Mouse (Mus musculus) heart, postnatal 10 days (tissue): ENCODE results near the gene Hspa2. TPM values are rescaled to one million over a fixed set of nuclear protein-coding genes. Genes with fewer than 3 reads are reported as not detected.

Source experiments
- DNase-seq, 2 experiments: peaks; one replicate each; pipeline ENCODE4 v3.0.0; 2021
- intact Hi-C: fragments of 180-260 bp; cut with DNase I; formaldehyde crosslinking; loops from one replicate; pipeline ENCODE4 v1.15.1; 2025
- total RNA-seq, 2 experiments: library from RNA; stranded (reverse); gene quantifications; 2 replicates each; pipeline ENCODE4 v1.2.3; 2021

Hspa2 gene
- total RNA-seq, 2 experiments from 2014 or later, result 9.9 to 11.7 TPM

DNA sequence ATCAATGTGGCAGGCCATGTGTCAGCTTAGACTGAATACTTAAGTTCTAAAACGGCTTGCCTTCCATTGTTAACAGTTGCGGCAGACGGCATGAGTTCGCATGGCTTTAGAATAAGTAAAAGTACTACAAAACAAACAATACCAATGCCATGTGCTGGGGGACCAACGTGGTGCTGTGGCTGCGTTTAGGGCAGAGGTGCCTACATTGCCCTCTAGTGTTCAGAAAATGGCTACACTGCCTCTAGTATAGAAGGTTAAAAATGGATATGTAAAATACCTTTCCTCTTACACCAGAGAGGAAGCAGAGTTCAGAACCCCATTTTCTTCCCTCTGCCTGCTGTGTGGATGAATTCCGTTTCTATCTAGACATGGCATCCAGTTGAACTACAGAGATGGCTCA is 27.3 kb upstream of the Hspa2 start:
- intact Hi-C loops, result no loop called here
- peak; percentile 31 to 38 for DNase-seq

DNA sequence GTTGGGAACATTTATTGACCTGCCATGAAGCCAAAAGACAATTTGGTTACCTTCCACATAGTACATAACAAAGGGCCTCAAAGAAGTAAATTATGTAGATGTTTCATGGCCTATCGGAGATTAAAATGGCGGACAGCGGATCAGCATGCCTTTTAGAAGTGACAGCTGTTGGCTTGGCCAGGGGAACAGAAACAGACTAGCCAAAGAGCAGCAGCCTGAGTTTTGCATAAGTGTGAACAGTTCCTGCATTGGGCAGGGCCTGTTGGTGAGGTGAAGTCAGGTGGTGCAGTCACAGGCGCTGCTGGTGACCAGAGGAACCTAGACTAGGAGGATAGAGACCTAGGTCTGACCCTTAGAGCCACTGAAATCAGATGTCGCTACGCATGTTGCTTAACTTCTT is 26.9 kb upstream of the Hspa2 start:
- DNase-seq, result no peak
- intact Hi-C loops, result no loop called here

DNA sequence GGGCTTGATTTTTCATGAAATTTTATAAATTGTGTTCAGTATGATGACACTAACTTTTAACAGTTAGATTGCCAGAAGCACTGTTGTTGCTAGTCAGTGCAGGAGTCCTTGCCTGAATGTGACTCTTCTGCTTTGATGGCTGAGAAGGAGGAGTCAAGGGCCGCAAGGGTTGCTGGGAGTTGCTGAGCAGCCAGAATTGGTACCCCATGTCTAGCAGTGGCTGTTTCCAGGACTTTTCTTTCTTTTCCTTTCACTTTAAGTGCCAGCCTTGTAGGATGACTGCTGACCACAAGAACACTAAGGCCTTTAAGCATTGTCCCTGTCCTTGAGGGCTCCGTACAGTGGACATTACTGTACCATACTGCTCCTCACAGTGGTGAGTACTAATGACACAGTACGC is 26.2 kb upstream of the Hspa2 start:
- intact Hi-C loops, result no loop called here

DNA sequence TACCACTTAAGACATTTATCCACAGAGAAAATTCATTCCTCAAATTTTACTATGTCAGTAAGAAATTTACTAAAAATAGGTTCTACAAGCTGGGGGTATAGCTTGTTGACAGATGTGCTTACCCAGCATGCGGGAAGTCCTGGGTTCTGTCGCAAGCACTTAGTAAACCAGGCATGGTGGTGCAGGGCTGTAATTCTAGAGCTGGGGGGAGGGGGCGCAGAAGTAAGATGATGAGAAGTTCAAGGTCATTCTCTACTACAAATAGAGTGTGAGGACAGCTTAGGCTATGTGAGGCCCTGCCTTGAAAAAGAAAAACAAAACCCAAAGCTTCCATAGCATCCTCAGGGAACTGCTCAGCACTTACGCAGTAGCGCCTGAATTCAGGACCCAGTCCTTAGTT is 25.4 kb upstream of the Hspa2 start:
- DNase-seq, result no peak
- intact Hi-C loops, result no loop called here

More for the DNA sequence above, 26.2 kb upstream of the Hspa2 start:
- DNase-seq, result no peak

DNA sequence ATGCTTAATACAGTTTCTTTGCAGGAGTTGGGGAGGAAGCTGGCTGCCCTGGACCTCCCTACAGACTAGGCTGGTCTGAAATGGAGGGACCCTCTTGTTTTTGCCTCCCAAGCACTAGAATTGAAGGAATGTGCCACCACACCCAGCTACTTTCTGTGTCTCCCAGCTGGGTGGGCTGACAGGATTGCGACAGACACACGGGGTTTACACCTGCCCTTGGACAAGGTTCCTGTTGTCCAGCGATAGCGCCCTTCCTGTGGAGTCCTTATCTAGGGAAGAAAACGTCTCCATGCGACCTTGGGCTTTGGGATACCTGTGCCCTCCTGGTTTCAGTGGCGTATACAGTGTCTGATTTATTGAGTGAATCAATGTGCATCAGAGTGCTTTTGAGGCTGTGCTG is 23.8 kb upstream of the Hspa2 start:
- intact Hi-C loops, result no loop called here

DNA sequence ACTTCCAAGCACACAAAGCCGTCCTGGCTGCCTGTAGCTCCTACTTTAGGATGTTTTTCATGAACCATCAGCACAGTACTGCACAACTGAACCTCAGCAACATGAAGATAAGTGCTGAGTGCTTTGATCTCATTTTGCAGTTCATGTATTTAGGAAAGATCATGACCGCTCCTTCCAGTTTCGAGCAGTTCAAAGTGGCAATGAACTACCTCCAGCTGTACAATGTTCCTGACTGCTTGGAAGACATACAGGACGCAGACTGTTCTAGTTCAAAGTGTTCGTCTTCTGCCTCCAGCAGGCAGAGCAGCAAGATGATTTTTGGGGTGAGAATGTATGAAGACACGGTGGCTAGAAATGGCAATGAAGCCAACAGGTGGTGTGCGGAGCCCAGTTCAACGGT is 18.6 kb upstream of the Hspa2 start:
- no peak for DNase-seq
- intact Hi-C loops, result no loop called here

More for the DNA sequence above, 23.8 kb upstream of the Hspa2 start:
- no peak for DNase-seq

DNA sequence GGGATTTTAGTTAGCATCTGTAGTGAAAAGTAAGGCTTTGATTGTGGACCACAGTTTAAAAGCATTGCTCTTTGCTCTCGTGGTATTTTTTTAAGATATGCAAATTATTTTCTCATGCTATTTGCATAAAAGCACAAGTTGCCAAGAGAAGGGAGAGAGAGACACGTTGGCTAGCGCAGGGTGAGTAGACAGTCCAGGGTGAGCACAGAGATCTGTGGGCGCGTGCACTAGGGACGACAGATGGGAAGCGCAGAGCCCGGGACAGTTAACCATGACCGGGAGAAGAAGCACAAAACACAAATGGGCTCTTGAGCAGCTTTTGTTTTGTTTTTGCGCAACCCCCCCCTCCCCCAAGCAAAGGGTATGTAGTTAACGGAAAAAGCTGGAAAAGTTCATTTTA is 15.2 kb upstream of the Hspa2 start:
- intact Hi-C loops, result no loop called here

DNA sequence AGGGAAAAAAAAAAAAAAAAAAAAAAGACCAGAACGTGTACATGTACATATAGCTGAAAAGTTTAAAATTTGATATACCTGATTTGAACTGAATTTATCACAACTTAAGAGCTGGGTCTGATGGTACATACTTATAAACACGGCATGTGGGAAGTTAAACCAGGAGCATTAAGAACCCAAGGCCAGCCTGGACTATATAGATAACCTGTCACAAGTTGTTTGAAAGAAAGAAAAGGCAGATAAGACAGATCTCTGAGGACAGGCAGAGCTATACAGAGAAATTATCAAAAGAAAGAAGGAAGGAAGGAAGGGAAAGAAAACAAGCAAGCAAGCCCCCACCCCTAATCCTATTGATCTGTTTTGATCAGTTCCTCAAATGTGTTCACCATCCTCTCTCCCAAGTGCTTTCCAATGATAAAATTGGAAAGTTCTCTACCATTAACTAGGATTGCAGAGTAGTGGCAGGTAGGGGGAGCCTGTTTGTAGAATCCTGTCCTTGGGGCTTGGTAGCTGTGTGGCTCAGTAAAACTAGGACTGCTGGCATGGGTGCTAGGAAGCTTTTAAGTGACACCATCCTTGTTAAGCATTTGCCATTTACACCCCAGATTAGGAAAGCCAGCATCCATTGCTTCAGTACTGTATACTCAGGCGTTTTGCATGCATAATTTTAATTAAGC is 12.2 kb upstream of the Hspa2 start:
- no peak for DNase-seq
- intact Hi-C loops, result no loop called here

More for the DNA sequence above, 15.2 kb upstream of the Hspa2 start:
- DNase-seq, result no peak

DNA sequence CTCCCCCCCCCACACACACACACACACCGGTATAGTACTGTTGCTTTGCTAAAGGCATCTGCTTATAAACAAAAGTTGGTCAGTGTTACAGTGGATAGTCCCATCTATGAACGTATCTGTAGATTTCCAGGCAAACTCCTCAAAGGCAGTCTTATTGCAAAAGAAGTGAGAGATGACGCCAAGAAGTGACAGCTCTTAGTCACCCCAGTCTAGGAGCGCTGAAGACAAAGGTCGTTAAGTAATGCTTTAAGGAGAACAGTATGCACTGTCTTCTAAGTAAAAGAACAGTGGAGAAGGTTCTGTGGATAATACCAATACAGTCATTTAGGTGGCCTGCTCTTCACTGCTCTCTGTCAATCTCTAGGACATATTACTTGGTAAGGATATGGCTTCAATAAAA is 11.0 kb upstream of the Hspa2 start:
- DNase-seq, result no peak
- intact Hi-C loops, result no loop called here

DNA sequence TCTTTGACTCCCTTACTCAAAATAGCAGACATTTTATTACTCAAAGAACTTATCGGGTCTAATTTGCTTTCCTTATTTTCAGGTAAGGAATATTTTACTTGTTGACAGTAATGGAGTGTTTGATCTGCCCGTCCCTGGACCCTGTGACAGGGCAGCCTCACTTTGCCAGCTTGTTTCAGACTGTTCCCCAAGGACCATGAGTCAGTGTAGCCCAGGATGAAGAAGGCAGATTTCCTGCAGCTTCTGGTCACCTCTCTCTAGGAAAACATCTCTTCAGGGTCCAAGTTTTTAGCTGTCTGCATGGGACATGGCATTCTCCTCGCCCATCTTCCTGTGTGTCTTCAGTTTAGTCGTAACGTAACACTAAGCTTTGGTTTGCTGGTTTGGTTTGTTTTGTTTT is 6.7 kb upstream of the Hspa2 start:
- DNase-seq, result no peak
- intact Hi-C loops, result no loop called here

DNA sequence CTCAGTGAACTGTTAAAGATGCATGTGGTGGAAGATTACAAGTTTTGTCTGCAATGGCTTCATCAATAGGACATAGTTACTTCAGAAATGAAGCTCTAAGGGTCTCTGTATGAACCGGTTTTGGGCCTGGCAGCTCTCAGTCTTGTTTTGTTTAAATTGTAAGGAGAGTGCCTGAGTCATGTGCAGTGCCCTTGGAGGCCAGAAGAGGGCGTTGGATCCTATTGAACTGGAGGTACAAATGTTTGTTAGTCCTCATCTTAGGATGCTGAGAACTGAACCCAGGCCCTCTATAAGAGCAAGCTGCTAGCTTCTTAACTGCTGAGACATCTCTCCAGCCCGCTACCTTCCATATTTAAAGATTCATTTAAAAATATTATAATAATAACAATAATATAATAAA is 2.3 kb upstream of the Hspa2 start:
- DNase-seq, result no peak
- intact Hi-C loops, result loop anchor here (2.0 to 5.0 kb wide), 2 partner anchors 31 to 196 kb away; partner anchors contain the start of gene Zbtb1

DNA sequence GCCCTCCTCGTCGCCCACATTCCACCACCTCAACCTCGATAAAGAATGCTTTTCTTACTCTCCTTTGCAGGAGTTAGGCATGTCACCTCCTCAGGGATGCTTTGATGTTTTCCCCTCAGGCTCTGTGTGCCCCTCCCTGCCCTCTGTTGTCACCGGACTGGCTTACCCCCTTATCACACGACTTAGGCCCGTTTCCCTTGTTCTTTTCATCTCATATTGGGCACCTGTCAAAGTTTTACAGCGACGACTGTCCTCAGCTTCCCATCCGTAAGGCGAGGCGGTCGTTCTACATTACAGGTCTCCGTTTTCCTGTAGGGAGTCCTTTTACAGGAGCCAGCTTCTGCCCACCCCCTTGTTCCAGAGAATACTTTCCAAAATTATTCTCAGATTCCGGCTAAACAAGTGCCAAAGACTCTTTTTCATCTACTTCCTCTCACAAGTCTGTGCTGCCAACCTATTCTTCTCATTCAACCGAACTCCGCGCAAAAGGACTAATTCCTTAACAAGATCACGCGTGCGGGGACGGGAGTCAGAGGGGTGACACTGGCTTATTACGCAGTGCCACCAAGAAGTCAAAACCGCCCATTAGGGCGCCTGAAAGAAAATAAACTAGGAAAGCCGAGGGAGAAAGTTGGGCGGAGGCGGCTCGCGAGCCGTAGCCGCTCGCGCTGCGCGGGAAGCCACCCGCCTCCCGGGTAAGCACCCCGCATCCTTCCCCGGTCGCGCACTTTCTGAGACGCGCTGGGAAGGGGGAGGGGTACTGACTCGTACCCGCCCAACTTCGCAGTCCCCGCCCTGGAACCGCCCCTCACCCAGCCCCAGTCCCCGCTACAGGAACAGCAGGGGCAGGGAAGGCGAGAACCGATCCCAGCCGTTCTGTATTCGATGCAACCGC is 738 bp upstream of the Hspa2 start:
- intact Hi-C loops, result loop anchor here (2.0 to 5.0 kb wide), 2 partner anchors 32 to 194 kb away; partner anchors contain the start of gene Zbtb1
- DNase-seq, result no peak

DNA sequence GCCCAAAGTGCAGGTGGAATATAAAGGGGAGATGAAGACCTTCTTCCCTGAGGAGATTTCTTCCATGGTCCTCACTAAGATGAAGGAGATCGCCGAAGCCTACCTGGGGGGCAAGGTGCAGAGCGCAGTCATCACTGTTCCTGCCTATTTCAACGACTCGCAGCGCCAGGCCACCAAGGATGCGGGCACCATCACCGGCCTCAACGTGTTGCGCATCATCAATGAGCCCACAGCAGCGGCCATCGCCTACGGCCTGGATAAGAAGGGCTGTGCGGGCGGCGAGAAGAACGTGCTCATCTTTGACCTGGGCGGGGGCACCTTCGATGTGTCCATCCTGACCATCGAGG is 833 bp downstream of the Hspa2 start:
- intact Hi-C loops, result loop anchor here (2.0 to 5.0 kb wide), 2 partner anchors 68 to 192 kb away; no protein-coding TSS in a partner anchor
- DNase-seq, result peak in 1 of 2 experiments; percentile 35

DNA sequence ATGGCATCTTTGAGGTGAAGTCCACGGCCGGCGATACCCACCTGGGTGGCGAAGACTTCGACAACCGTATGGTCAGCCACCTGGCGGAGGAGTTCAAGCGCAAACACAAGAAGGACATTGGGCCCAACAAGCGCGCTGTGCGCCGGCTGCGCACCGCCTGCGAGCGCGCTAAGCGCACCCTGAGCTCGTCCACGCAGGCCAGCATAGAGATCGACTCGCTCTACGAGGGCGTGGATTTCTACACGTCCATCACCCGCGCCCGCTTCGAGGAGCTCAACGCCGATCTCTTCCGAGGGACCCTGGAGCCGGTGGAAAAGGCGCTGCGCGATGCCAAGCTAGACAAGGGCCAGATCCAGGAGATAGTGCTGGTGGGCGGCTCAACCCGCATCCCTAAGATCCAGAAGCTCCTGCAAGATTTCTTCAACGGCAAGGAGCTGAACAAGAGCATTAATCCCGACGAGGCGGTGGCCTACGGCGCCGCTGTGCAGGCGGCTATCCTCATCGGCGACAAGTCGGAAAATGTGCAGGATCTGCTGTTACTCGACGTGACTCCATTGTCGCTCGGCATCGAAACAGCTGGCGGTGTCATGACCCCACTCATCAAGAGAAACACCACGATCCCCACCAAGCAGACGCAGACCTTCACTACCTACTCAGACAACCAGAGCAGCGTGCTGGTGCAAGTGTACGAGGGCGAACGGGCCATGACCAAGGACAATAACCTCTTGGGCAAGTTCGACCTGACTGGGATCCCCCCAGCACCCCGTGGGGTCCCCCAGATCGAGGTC is 1.4 kb downstream of the Hspa2 start:
- peak; percentile 35 to 45 for DNase-seq
- intact Hi-C loops, result loop anchor here (2.0 kb wide), 1 partner anchor 67 kb away; no protein-coding TSS in a partner anchor

DNA sequence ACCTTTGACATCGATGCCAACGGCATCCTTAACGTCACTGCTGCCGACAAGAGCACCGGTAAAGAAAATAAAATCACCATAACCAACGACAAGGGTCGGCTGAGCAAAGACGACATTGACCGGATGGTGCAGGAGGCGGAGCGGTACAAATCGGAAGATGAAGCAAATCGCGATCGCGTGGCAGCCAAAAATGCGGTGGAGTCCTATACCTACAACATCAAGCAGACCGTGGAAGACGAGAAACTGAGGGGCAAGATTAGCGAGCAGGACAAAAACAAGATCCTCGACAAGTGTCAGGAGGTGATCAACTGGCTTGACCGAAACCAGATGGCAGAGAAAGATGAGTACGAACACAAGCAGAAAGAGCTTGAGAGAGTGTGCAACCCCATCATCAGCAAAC is 2.0 kb downstream of the Hspa2 start:
- intact Hi-C loops, result loop anchor here (2.0 kb wide), 1 partner anchor 67 kb away; no protein-coding TSS in a partner anchor
- peak; percentile 23 to 28 for DNase-seq

DNA sequence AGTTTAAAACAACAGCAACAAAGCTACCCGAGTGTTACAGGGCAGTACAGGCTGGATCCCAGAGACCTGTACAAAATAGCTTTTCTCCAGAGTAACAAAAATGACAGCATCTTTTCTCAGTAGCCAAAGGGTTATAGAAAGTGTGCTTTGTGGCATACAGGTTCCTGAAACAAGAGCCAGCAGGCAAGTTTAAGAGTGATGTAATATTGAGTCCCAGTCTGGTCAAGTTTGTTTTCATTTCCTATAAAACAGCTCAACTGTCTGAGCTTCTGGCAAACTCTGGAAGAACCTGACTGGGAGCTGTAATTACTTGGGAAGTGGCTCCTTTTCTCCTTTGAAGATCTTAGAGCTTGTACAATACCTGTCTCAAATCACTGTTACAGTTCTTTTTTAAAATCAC is 3.2 kb downstream of the Hspa2 start:
- DNase-seq, result no peak
- intact Hi-C loops, result no loop called here

DNA sequence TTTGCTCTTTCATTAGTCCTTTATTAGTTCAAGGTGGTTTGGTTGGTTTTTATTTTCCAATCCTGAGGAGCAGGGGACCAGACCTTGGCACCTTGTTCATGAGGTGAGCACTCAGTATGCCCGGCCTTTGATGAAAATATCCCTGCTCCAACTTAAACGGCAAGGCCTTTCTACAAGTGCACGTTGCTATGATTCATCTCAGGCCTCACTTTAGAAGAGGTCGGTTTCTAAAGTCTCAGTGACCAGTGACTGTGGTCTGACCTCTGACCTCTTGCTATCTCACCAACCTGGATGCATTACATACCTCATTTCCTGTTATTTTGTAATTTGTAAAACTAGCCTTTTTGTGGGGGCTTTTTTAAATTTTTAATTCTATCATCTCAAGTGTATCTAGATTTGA is 5.2 kb downstream of the Hspa2 start:
- DNase-seq, result no peak
- intact Hi-C loops, result no loop called here

DNA sequence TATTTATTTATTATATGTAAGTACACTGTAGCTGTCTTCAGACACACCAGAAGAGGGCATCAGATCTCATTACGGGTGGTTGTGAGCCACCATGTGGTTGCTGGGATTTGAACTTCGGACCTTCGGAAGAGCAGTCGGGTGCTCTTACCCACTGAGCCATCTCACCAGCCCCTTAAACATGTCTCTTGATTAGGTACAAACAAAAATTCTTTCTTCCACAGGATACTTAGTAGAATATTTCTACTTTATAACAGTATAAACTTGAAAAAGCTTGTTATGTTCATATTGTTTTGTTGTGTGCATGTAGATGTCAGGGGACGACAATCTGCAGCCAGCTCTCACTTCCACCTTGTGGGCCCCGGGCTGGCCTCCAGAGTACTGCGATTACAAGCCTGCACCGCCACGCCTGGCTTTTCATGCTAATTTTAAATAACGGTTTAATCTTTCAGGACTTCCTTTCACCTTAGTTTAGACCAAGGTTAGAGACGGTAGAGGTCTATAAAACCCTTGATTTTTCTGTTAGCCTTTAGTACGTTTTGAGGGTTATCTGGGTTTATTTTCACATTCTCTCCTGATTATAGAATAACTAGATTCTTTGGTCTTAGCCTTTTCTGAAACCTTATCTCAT is 11.5 kb downstream of the Hspa2 start:
- intact Hi-C loops, result no loop called here
- DNase-seq, result peak; percentile 43 to 48

DNA sequence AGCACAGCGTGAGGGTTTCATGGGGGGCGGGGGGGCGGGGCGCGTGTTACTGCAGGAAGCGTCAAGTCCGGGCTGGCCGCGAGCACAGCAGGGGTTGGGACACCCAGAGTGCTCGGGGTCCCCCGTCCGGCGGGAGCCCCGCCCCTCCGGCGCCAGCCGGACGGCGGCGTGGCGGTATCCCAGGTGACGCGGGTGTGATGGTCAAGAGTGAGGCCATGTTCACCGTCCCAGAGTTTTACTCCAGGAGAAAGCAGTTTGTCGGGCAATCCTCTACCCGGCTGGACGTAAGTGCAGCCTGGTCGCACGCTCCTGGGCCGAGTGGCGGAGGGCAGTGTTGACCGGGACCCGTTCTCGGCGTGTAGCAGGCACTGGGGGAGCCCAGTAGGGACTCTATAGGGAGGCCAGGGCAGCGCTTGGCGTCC is 13.5 kb downstream of the Hspa2 start, which contains the start of gene Ppp1r36:
Gene Ppp1r36, plus strand, starts transcription at position 106 of the 422 bp plus-strand sequence.
- DNase-seq, result peak; percentile 33 to 35
- intact Hi-C loops, result no loop called here

DNA sequence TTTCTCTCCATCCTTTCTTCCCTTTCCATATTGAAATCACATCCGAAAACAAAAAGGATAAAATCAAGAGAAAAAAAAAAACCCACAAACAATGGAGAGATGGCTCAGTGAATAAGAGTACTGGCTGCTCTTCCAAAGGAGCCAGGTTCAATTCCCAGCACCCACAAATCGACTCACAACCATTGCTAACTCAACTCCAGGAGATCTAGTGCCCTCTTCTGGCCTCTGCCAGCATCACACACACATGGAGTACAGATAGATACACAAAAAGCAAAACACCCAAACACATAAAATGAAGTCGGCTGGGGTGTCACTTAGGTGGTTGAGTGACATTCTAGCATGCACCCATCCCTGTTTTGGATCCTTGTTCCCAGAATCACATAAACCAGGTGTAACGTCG is 14.4 kb downstream of the Hspa2 start:
- intact Hi-C loops, result no loop called here
- no peak for DNase-seq
